Mouse (Mus musculus) gonadal fat pad, adult 2 months (tissue): ENCODE data around the gene Mfsd2a. TPM values are rescaled to one million over a fixed set of nuclear protein-coding genes. Genes with fewer than 3 reads are reported as not detected.
"Not testable (repeated sequence)": the region's sequence is repeated elsewhere in the genome, so short reads cannot be mapped to it uniquely, and the experiment has no call there.

Experiments
- DNase-seq: peaks from one replicate; pipeline ENCODE4 v3.0.0-alpha.2; 2012; ENCODE audit warnings: low read depth
- polyA plus RNA-seq: library from polyadenylated mRNA; depleted of rRNA; stranded (reverse); fragments of >200 nt; gene quantifications from 2 replicates; pipeline ENCODE4 v1.2.3, GENCODE M21; 2012; rRNA removed

The Mfsd2a gene
- polyA plus RNA-seq: 104 and 126 TPM in 2 replicates

DNA sequence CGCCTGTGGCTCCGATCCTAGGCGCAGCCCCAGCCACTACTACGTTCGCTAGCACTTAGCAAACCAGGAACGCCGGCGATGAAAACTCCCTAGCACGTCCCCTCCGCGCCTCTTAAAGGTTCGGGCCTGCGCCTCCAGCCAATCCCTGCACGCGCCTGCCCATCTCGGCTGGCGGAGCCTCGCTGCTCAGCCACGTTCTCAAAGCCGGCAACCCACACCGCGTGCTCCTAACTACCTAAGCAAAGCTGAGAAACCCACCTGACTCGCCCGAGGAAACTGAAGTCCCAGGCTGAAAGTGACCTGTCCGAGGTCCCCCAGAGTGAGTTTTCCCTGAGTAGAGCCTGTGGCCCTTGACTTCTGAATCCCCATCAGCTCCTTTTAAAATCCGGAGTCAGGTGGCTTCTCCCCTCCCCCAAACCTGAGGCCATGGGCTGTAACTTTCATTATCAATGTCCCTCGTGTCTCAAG lies at the start of gene Mfsd2a:
Gene Mfsd2a, minus strand, starts transcription at position 89 of the 468 bp plus-strand sequence.
- DNase-seq: no peak

DNA sequence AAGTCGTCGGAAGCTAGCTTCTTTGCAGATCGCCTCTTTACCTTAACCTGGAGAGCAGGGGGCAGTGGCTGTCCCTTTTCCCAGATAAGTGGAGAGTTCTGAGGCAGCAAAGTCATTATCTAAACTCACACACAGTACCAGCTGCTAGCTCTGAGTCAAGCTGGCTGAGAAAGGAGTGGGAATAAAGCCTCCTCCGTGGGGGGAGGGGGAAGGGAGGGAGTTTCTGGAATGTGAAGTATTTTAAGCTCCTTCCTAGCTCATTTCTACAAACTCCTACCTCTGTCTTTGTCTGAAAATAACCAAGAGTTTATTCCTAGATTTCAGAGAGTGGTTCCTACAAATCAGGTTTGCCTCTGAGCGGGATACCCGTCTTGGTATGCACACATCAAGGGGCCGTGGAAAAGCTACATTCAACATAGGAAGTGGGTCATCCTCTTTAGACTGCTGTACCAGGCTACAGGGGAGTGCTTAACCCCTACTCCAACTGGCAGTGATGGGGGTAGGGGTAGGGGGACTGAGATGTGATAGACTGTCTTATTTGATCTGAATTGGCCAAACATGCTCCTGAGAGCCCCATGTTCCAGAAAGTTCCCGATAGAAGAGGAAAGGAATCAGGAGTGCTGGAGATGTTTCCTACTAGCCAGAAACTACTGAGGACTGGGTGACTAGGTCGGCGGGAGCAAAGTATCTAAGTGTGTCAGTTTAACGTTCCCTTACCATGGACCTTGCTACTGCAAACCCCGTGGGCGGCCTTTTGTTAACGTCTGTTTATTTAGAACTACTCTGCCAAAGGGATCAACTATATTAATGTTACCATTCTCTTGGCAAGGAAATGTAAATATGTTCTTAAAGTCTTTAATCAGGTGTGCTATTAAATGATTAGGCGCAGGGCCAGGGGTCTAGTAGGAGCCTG lies 44.3 kb upstream of the Mfsd2a start:
- DNase-seq: no peak

GRCm38 (mm10) chr4:123000617-123001342 lies 39.8 kb upstream of the Mfsd2a start:
- no peak for DNase-seq

DNA sequence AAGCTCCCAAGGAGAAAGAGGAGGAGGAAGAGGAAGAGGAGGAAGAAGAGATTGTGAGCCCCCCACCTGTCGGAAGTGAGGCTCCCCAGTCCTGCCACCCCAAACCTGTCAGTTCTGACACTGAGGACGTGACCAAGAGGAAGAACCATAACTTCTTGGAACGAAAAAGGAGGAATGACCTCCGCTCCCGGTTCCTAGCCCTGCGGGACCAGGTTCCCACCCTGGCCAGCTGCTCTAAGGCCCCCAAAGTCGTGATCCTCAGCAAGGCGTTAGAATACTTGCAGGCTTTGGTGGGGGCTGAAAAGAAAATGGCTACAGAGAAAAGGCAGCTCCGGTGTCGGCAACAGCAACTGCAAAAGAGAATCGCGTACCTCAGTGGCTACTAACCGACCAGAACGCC lies 39.1 kb upstream of the Mfsd2a start:
- DNase-seq: no peak

DNA sequence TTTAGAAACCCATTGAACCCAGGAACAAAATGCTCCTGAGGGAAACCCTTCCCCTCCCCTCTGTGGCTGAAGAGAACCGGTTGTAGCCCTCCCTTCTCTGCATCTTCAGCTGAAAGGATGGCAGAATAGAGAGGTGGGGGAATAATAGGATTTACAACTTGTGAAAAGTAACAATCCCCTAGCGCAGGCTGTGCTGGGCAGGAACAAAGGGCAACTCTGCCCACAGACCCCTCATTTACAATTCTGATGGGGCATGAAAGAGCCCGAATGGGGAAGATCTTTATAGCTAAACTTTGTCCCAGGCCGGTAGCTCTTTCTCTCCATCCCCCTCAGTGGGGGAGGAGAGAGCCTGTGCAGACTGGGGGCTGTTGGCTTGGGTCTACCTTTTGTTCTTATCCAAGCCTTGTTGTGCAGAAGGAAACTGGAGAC lies 38.3 kb upstream of the Mfsd2a start:
- DNase-seq: no peak

- DNase-seq: no peak
Observed at GRCm38 (mm10) chr4:122998537-122999262, 37.7 kb upstream of the Mfsd2a start.

DNA sequence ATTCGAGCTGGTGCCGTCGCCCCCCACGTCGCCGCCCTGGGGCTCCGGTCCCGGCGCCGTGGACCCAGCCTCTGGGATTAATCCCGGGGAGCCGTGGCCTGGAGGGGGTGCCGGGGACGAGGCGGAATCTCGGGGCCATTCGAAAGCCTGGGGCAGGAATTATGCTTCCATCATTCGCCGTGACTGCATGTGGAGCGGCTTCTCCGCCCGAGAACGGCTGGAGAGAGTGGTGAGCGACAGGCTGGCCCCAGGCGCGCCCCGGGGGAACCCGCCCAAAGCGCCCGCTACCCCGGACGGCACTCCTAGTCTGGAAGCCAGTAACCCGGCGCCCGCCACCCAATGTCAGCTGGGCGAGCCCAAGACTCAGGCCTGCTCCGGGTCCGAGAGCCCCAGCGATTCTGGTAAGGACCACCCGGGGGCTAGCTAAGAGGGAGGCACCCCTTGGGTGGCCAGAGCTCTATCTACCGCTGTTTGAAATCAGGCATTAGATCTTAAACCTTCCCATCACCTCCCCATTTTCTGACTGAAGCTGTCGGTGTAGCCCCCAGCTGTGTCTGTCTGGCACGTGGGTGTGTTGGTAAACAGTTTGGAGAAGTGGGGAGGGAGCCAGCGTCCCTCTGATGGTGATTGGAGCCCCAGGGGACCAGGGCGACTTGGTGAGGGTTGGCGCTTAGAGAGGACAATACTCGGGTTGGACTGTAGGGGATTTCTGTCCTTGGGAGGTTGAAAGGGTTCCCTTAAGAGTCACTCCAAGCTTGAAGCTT lies 35.8 kb upstream of the Mfsd2a start:
- DNase-seq: no peak

GRCm38 (mm10) chr4:122996221-122996617 lies 35.2 kb upstream of the Mfsd2a start:
- DNase-seq: no peak

- no peak for DNase-seq
Observed at GRCm38 (mm10) chr4:122995404-122996220, 34.6 kb upstream of the Mfsd2a start, which contains the start of gene Mycl. Mycl (plus strand) TSS chr4:122995652.

DNA sequence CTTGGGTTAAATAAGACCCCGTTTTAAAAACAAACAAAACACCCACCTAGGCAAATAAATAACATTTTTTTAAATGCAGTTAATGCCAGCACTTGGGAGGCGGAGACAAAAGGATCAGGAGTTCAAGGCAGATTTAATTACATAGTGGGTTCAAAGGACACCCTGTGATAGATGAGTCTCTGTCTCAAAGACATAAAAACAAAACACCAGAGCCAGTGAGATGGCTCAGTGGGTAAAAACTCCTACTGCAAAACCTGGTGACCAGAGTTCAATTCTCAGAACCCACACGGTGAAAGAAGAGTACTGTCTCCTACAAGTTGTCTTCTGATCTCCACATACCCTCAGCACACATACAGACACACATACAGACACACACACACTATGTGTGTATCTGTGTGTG lies 31.3 kb upstream of the Mfsd2a start:
- no peak for DNase-seq

DNA sequence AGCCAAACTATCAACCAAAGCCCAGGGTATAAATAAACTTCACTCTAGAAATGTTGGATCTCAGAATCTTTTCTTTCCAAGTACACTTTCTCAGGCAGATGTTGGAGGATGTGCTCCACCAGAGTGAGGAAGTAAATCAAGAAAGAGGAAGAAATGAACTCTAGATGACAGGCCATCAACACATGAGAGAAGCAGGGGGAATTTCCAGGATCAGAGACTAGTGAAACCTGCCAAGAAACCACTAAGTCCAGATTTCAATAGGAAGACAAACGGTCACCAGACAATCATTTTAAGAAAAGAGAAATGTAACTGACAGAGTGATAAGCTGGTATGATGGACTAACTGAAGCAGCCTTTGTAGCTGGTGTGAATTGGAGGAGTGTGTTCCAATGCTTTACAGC lies 30.2 kb upstream of the Mfsd2a start:
- no peak for DNase-seq

GRCm38 (mm10) chr4:122988004-122988403 lies 27.0 kb upstream of the Mfsd2a start:
- DNase-seq: not testable (repeated sequence)

- DNase-seq: no peak
Observed at GRCm38 (mm10) chr4:122987421-122987820, 26.4 kb upstream of the Mfsd2a start.

GRCm38 (mm10) chr4:122985110-122985509 lies 24.1 kb upstream of the Mfsd2a start:
- DNase-seq: no peak

DNA sequence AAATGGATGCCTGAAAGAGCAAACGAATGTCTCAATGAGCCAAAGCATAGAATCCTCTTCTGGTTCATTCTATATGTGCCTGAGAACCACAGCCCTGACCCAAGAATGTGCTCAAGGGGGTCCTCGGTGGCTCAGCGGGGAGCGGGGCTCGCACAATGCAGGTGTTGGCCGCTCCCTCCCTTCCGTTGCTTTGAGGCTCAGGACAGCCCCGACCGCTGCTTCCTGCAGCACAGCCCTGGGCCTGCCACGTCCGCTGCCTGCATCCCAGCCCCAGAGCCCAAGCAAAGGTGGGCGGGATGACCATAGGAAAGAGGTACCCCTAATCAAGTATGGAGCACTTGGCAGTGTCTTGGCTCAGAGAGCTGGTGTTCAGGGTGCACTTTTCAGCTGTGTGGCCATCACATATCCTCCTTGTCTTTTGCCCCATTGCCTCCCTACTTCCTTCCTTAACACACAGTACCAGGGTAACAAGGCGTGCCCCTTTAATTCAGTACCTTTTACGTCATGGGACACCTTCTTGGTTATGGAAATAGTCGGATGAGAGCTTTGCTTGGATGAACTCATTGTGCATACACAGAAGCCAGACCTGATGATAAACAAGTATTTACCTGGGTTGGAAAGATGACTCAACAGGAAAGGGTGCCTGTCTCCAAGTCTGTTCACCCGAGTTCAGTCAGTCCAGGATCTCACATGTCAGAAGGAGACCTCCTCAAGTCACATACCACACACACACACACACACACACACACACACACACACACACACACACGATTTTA lies 22.7 kb upstream of the Mfsd2a start:
- DNase-seq: no peak

DNA sequence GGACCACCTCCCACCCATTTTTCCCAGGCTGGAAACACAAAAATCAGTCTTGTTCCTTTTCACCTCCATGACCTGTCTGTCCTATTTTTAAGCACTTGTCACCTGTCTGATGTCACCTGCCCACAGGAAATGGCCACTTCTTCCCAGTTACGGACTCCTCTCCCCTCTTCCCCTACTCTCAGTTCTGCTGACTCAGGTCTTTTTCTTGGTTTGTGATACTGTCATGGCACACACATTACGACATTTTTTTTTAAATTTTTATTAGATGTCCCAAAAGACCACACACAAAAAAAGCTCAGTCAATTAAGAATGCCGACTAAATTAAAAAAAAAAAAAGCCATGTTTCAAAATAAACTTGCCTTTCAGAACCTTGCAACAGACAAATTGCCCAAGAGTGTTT lies 21.5 kb upstream of the Mfsd2a start:
- no peak for DNase-seq

- no peak for DNase-seq
Observed at GRCm38 (mm10) chr4:122981930-122982329, 20.9 kb upstream of the Mfsd2a start.

- no peak for DNase-seq
Observed at GRCm38 (mm10) chr4:122981238-122981637, 20.2 kb upstream of the Mfsd2a start.

DNA sequence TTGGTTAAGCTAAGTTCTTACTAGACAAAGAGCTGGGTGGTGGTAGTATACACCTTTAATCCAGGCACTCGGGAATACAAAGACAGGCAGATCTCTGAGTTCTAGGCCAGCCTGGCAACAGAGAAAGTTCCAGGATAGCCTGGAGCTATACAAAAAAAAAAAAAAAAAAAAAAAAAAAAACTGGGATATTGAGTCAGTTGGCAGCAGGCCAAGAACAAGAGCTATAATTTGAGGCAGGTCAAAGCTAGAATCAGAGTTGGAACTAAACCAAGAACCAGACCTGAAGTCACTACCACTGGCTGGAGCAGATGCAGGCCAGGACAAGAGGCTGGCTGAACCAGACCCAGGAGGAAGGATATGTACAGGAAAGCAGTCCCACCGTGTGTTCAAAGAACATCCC lies 19.7 kb upstream of the Mfsd2a start:
- DNase-seq: no peak

- DNase-seq: no peak
Observed at GRCm38 (mm10) chr4:122979826-122980225, 18.8 kb upstream of the Mfsd2a start.
